ENCODE assay signal across 9 mouse cellular contexts in genomic region chr19:6502035-6502541, GRCm38 (mm10). TPM values are rescaled to one million over a fixed set of nuclear protein-coding genes. Genes with fewer than 3 reads are reported as not detected.
A peak's percentile ranks its signal among the peaks of the same experiment; 100 is the strongest.
DNase-seq lines count a peak whose midpoint lies in the region; ATAC-seq lines count a peak whose summit lies in the region.
"Had no signal": no experiment of that assay in that cellular context is flagged by ENCODE, and none has a peak within 500 bp of the region (broad histone marks: within the 10 kb centered on the region; RNA-seq: fewer than 3 reads in every experiment).

No protein-coding gene starts in this region.

- peaks cover 89% of the 10 kb centered on the region for H3K27me3 ChIP-seq in heart, embryonic 16.5 days (ENCODE audit: control insufficient read depth, insufficient read depth, low read length)
- H3K27me3 ChIP-seq in liver, embryonic 15.5 days, result peaks cover 100% of the 10 kb centered on the region

- H3K36me3 ChIP-seq in heart, embryonic 16.5 days (ENCODE audit: control insufficient read depth, insufficient read depth), result no peaks in the 10 kb centered on the region
- H3K36me3 ChIP-seq in liver, embryonic 15.5 days (replicated peaks), result no peaks in the 10 kb centered on the region

- peak overlapping the region; percentile 53 for H3K4me2 ChIP-seq in heart, embryonic 16.5 days (ENCODE audit: low read depth, low read length)
- H3K4me2 ChIP-seq in liver, embryonic 15.5 days, result peak overlapping the region; percentile 46

- no peaks in the 10 kb centered on the region for H3K9me3 ChIP-seq in heart, embryonic 16.5 days (replicated peaks; ENCODE audit: control insufficient read depth, low read length)
- H3K9me3 ChIP-seq in liver, embryonic 15.5 days (replicated peaks), result no peaks in the 10 kb centered on the region

- no peak overlapping the region for H3K27ac ChIP-seq in heart, embryonic 16.5 days (ENCODE audit: low read length)
- no peak overlapping the region for H3K27ac ChIP-seq in liver, embryonic 15.5 days (replicated peaks)
- H3K27ac ChIP-seq: macrophage had no signal

- H3K4me1 ChIP-seq in heart, embryonic 16.5 days (ENCODE audit: control insufficient read depth, insufficient read depth, low read length), result peaks cover 8% of the 10 kb centered on the region; the same call in 1 of the 2 replicates
- peaks cover 9% of the 10 kb centered on the region; the same call in 1 of the 2 replicates for H3K4me1 ChIP-seq in liver, embryonic 15.5 days (replicated peaks)

- WGBS in heart, embryonic 16.5 days, result 1% methylated on average over 25 of the region's 25 CpGs
- 1% methylated on average over 25 of the region's 25 CpGs for WGBS in liver, embryonic 15.5 days (ENCODE audit: insufficient replicate concordance)

- ATAC-seq in heart, embryonic 16.5 days (replicated peaks; ENCODE audit: extremely low read depth, insufficient read depth, low FRiP score), result no peak
- no peak for ATAC-seq in liver, embryonic 15.5 days (ENCODE audit: insufficient read depth)
- ATAC-seq in erythroblast, adult 5-6 weeks (replicated peaks; ENCODE audit: low FRiP score, poor library complexity, severe bottlenecking), result no peak

- peak overlapping the region; percentile 22 for H3K4me3 ChIP-seq in heart, embryonic 16.5 days (ENCODE audit: low read length)
- 0 out of 2 replicates have a peak overlapping the region, but pooled peaks have one; percentile 7 for H3K4me3 ChIP-seq in liver, embryonic 15.5 days (replicated peaks)

- peak; percentile 29 to 37 for DNase-seq in lung, adult 18-20 months
- no peak for DNase-seq in lung, postnatal 14 days
- DNase-seq in embryo, embryonic 10.5 days (ENCODE audit: low spot score), result peak; percentile 71
- DNase-seq in kidney, postnatal 36 days, result peak; percentile 51 to 83
- peak; percentile 80 for DNase-seq in retina, postnatal 1 day

- no peak overlapping the region for H3K9ac ChIP-seq in heart, embryonic 16.5 days (ENCODE audit: low read length)
- no peak overlapping the region for H3K9ac ChIP-seq in liver, embryonic 15.5 days

RNA-seq across cellular contexts. Expression of gene Slc22a12, which starts 40.7 kb away (rescaled TPM):
- not detected in 2 replicates for polyA plus RNA-seq in heart, embryonic 16.5 days (2015; fragmentation: Nextera tagmentation; extraction: Ambion mirVana)
- not detected in 2 replicates for polyA plus RNA-seq in liver, embryonic 15.5 days (2015; fragmentation: Nextera tagmentation; extraction: Ambion mirVana)
- not detected in 2 replicates for total RNA-seq in erythroblast, adult 5-6 weeks (2015; ENCODE audit: low replicate concordance)
- not detected in 2 replicates for total RNA-seq in erythroblast, adult 5-6 weeks (2017; ENCODE audit: low replicate concordance)
- polyA plus RNA-seq: macrophage had no signal
